Mouse (Mus musculus): Measurements from ENCODE around the gene Ubc.
A peak's percentile ranks its signal among the peaks of the same experiment; 100 is the strongest.

Gene Ubc

GRCm38 (mm10) chr5:125381954-125382672 is 7.9 kb downstream of the Ubc start:
- DNase-seq = no peak

- DNase-seq = no peak
These were observed 11.1 kb downstream of the Ubc start for GRCm38 (mm10) chr5:125378919-125379318.

GRCm38 (mm10) chr5:125377214-125377613 is 12.8 kb downstream of the Ubc start:
- DNase-seq = no peak

GRCm38 (mm10) chr5:125375871-125376270 is 14.1 kb downstream of the Ubc start:
- no peak for DNase-seq

DNA sequence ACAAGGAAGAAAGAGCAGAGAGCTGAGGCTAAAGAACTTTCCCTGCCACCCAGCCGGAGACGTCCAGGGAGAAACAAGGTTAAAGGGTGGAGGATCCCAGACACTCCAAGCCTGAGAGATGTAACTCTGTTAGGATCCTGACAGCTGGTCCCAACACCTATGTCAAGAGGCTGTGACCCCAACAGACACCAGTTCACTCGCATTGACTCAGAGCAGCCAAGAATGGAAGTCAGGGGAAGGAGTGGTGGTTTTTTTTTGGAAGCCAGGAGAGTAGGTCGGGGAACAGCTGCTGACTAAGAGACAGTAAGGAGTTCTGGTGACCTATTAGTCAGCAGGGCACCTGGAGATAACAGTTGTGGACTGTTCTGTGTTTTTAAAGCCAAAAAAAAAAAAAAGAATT is 18.0 kb downstream of the Ubc start:
- DNase-seq = no peak

DNA sequence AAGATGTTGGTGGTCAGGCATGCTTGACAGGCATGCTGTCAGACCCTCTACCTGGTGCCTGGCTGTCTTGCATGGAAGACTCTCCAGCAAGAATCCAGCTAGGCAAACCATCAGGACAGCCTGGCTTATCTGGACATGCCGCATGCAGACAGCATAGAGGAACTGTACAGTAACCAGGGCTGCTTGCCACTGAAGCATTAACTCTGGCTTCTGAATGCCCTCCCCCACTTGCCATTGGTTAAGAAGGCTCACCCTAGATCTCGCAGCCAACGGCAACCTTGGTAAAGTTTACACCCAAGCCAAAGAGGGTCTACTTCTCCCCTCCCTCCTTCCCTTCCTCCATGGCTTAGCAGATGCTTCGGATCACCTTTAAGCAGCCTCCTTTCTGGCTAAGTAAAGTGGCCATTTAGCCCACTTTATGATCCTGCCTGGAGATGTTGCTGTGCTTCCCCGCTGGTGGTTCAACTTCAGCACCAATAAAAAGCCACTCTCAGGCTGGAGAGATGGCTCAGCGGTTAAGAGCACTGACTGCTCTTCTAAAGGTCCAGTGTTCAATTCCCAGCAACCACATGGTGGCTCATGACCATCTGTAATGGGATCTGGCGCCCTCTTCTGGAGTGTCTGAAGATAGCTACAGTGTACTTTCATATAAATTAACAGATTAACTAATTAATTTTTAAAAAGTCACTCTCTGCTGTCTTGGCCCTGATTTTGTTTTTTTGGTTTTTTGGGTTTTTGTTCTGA is 18.9 kb downstream of the Ubc start:
- DNase-seq = no peak

DNA sequence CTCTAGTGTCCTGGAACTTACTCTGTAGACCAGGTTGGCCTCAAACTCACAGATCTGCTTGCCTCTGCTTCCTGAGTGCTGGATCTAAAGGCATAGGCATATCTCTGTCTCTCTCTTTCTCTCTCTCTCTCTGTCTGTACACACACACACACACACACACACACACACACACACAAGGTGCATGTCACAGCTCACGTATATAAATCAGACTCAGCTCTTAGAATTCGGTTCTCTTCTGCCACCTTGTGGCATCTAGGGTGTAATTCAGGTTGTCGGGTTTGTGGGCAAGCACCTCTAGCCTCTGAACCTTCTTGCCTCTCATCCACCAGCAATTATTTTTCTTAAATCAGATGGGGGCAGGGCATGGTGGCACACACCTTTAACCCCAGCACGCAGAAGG is 21.4 kb downstream of the Ubc start:
- DNase-seq = peak; percentile 70

DNA sequence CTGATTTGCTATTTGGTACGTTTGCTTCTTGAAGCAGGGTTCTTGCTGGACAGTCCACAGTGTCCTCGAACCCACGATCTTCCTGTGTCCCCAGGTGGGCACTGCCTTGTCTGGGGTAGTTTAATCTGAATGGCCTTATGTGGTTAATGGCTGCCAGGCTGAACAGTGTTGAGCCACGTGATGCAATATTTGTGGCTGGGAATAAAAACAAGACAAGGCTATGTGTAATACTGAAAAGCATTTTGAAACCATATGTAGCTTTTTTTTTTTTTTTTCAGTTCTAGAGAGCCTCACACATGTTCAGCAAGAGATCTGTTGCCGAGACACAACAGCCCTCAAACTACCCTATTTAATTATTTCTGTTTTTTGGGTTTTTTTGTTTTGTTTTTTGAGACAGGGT is 21.8 kb downstream of the Ubc start:
- DNase-seq = no peak

GRCm38 (mm10) chr5:125364851-125365429 is 25.1 kb downstream of the Ubc start:
- no peak for DNase-seq

GRCm38 (mm10) chr5:125363894-125364293 is 26.1 kb downstream of the Ubc start:
- peak; percentile 45 for DNase-seq

DNA sequence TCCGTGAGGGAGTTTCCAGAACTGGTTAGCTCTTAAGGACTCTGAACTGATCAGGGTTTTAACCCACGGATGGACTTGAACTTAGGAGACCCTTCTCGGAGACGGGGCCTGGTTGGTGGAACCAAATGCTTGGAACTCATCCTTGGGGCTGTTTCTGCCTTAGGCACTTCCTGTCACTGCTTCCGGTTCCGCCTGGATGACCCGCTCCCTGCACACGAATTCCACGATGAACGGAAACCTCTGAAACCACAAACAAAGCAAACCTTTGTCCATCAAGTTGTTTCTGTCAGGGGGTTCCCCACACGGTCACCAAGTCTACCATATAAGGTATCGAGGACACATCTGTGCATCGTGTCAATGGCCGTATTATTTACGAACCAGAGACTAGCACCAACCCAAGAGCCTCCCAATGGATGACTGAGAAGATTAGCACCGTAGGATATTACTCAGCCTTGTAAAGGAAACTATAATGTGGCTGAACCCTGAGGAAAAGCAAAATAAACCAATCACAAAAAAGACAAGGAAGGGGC is 29.0 kb downstream of the Ubc start:
- no peak for DNase-seq

- no peak for DNase-seq
These were observed 29.4 kb downstream of the Ubc start for GRCm38 (mm10) chr5:125360566-125360965.

- no peak for DNase-seq
These were observed 31.8 kb downstream of the Ubc start for GRCm38 (mm10) chr5:125358270-125358608.

GRCm38 (mm10) chr5:125357543-125358269 is 32.3 kb downstream of the Ubc start:
- DNase-seq = no peak

GRCm38 (mm10) chr5:125355650-125356049 is 34.4 kb downstream of the Ubc start:
- DNase-seq = no peak

DNA sequence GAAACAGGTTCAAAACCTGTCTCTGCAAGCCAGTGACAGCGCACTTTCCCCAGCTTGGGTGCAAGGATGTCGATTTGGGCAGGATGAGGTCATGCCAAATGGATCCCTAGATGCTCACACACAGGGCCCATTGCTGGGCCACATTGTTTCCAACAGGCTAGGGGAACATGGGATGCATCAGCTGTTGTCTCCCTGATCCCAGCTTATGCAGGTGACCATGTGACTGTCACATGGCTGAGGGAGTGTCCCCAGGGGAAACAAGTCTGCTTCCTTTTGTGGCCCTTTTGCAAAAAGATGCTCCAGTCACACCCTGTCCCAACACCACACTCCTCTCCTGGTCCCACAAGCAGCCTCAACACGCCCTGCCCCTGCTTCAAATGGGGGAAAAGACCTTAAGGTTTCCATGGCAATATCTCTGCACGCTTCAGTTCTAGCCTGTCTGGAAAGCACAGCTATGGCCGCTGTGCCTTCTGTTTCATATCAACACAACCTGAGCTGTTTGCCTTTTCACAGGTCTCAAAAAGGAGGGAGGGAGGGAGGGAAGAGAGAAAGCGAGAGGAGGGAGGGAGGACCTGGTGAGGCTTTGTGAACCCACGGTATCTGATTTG is 35.0 kb downstream of the Ubc start:
- no peak for DNase-seq

DNA sequence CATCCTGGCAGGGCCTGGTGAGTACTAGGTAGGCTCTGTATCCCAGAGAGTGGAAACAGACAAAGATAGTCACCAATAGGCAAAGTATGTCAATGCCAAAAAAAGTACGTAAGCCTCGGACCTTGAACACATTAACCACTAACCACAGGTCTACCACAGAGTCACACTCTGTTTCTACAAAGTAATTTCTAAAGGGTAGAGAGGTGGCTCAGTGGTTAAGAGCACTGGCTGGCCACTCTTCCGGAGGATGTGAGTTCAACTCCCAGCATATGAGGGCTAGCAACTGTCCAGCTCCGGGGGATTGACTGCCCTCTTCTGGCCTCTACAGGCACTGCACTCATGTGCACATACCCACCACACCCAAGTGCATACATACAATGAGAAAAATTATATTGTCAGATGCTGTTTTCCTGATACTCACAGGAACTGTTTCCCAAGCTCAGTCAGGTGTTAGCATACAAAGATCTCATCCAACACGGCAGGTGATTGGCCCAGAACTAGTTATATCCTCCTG is 37.2 kb downstream of the Ubc start:
- DNase-seq = no peak

DNA sequence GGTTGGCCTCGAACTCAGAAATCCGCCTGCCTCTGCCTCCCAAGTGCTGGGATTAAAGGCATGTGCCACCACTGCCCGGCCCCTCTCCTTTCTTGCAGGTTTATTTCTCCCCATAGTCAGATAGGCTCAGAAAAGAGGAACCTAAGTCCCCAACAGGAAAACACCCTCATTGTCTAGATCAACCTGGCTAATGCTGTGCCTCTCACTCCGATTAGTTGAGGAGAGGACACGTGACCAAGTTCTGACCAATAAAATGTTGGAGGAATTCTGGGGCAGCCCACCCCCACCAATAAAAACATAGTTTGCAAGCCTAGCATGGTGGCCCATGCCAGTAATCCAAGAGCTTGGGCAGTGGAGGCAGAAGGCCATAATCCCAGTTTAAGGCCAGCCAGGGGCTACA is 38.1 kb downstream of the Ubc start:
- no peak for DNase-seq

DNA sequence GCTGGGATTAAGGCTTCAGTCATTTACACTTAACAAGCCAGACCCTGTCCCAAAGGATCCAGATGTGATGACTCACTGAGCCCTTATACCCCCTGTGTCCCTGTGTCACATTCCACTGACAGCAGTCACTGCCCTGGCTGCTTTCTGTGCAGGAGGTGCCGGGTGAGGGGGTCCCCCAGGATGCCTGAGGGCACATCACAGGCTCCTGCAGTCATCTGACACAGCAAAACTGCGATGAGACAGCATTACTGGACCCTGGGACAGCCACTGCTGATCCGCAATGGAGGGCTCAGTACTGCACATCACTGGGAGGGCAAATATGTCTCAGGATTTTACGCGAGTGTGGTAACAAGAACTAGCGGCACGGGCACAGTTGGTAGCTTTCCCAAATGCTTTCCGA is 38.9 kb downstream of the Ubc start:
- no peak for DNase-seq

- no peak for DNase-seq
These were observed 40.6 kb downstream of the Ubc start for GRCm38 (mm10) chr5:125349391-125349790.

GRCm38 (mm10) chr5:125348487-125348886 is 41.5 kb downstream of the Ubc start:
- DNase-seq = peak; percentile 63

DNA sequence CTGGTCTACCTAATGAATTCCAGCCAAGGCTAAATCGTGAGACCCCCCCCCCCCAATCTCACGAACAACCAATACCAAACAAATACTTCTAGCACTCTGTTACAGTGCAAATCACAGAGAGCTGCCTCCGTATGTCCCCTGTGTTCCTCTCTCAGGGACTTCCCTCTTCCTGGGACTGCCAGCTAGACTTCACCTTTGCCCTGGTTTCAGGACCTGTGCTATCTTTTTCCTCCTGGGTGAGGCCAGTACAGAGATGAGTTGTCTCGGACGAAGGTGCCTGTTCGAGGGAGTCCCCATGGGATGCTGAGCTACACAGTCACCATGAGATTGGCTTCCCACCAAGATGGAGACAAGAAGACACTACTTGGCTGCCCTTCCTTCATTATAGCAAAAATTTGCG is 41.9 kb downstream of the Ubc start:
- DNase-seq = no peak

DNA sequence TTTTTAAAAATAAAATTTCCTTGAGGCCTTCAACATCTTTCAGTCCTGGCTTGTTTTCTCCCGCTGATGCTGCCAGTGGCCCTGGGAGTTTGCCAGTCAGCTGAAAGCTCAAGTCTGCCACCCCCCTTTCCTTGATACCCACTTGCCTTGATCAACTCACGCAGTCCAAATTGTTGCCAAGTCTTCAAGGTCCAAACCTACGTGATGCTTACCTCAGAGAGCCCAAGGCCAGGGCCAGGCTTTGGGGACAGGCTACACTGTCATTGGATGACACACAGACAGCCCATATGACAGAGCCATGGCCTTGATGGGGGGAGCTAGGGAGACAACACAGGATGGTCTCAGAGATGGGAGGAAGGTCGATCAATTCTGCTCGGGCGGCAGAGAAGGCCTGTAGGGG is 45.7 kb downstream of the Ubc start:
- no peak for DNase-seq
